Comparison of ENCODE assay signal across 19 mouse cellular contexts in the genomic region with DNA sequence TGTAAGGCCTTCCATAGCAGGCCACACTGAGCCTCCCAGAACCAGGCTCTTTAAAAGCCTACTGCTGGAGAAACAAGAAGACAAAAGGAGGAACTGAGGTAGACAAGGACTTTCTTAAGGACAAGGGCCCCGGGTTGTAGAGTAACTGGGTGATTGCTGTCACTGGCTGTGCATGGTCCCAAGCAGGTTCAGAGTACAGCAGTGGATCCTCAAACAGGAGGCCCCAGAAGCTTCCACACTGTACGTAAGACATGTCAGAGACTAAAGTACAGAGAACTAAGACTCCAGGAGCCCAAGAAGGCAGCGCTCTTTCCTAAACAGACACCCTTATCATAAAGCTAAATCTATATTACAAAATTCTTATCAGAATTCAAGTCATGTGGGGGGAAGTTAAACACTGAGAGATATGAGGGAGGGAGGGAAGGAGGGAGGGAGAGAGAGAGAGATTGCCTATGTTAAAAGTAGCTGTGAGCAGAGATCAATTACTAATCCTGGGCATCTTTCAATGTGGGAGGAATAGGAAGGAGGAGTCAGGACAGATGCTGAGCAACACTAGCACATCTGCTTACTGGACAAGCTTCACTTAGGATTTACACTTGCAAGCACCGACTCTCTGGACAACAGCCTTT. TPM values are rescaled to one million over a fixed set of nuclear protein-coding genes. Genes with fewer than 3 reads are reported as not detected.
"Had no signal": no experiment of that assay in that cellular context is flagged by ENCODE, and none has a peak within 500 bp of the region (broad histone marks: within the 10 kb centered on the region; RNA-seq: fewer than 3 reads in every experiment).

No protein-coding gene starts in this region.

- H3K4me2 ChIP-seq: kidney, embryonic 15.5 days; limb, embryonic 15.5 days; liver, embryonic 12.5 days; lung, embryonic 14.5 days; midbrain, embryonic 12.5 days; neural tube, embryonic 13.5 days had no signal

- H3K27me3 ChIP-seq: kidney, embryonic 15.5 days; limb, embryonic 15.5 days; liver, embryonic 12.5 days; midbrain, embryonic 12.5 days; neural tube, embryonic 13.5 days had no signal

- H3K4me1 ChIP-seq: liver, embryonic 12.5 days had no signal

- H3K27ac ChIP-seq: kidney, embryonic 15.5 days; limb, embryonic 15.5 days; liver, embryonic 12.5 days; midbrain, embryonic 12.5 days; neural tube, embryonic 13.5 days had no signal

- DNase-seq: layer of hippocampus, adult 9-11 months; layer of hippocampus, postnatal 36 days; lung, embryonic 14.5 days; lung, postnatal 10 days; lung, postnatal 4 days; right cerebral cortex, adult 18-20 months; right cerebral cortex, postnatal 25 days; thymus, adult 18-20 months; thymus, postnatal 14 days had no signal

- H3K36me3 ChIP-seq: kidney, embryonic 15.5 days; limb, embryonic 15.5 days; liver, embryonic 12.5 days; midbrain, embryonic 12.5 days; neural tube, embryonic 13.5 days had no signal

- H3K9me3 ChIP-seq: kidney, embryonic 15.5 days; limb, embryonic 15.5 days; liver, embryonic 12.5 days; midbrain, embryonic 12.5 days; neural tube, embryonic 13.5 days had no signal

- H3K4me3 ChIP-seq: kidney, embryonic 15.5 days; limb, embryonic 15.5 days; liver, embryonic 12.5 days; midbrain, embryonic 12.5 days; neural tube, embryonic 13.5 days had no signal

- H3K9ac ChIP-seq: kidney, embryonic 15.5 days; limb, embryonic 15.5 days; liver, embryonic 12.5 days; lung, embryonic 14.5 days; midbrain, embryonic 12.5 days; neural tube, embryonic 13.5 days had no signal

- ATAC-seq: liver, embryonic 12.5 days; midbrain, embryonic 16.5 days had no signal

RNA-seq across cellular contexts. Expression of a gene that starts 35.7 kb away (rescaled TPM):
- polyA plus RNA-seq: limb, embryonic 11.5 days; limb, embryonic 15.5 days; liver, embryonic 12.5 days; liver, embryonic 16.5 days; lung, embryonic 14.5 days; midbrain, embryonic 12.5 days; neural tube, embryonic 13.5 days; small intestine, adult 2 months; stomach, embryonic 14.5 days had no signal
